Mouse (Mus musculus): ENCODE results near the gene Sf3b4. TPM values are rescaled to one million over a fixed set of nuclear protein-coding genes. Genes with fewer than 3 reads are reported as not detected.
A peak's percentile ranks its signal among the peaks of the same experiment; 100 is the strongest.

The Sf3b4 gene
- total RNA-seq (2021): 10 to 100 TPM; 68.9 to 76.8 TPM
- long read RNA-seq, experiment 1, transcript Sf3b4-201 (6 exons, 1,915 nt): major isoform, 60 of 64 reads
- long read RNA-seq, experiment 1, partial matches to known transcripts: 3 of 64 reads
- long read RNA-seq, experiment 1, other reads (novel, unspliced or antisense): 1 of 64 reads
- long read RNA-seq, experiment 2, transcript Sf3b4-201 (6 exons, 1,915 nt): major isoform, 61 of 71 reads
- long read RNA-seq, experiment 2, partial matches to known transcripts: 9 of 71 reads
- long read RNA-seq, experiment 2, other reads (novel, unspliced or antisense): 1 of 71 reads

GRCm38 (mm10) chr3:96172197-96173178, at the start of gene Sf3b4:
Gene Sf3b4 (plus strand): TSS chr3:96172332.
- DNase-seq (ENCODE audit: low spot score in 2 of 2): peak; percentile 66 to 76

GRCm38 (mm10) chr3:96124235-96124634, 47.9 kb upstream of the Sf3b4 start:
- DNase-seq (ENCODE audit: low spot score in 2 of 2): no peak

DNA sequence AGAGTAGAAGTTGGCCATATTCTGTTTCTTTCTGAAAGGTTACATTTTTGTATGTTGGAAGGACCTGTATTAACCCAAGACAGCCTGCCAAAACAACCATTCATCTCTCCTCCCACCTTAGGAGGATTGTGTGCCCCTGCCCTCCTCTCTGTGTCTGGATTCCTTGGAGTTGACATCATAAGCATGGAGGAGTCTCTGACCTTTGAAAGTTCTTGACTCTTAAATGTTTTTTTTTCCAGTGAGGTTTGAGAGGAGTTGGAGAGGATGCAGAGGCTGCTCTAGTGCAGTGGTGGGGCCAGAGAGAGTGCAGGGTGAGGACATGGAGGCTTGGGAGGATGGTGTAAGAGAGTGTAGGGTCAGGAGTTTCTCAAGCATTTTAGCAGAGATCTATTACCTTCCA, 44.0 kb upstream of the Sf3b4 start:
- no peak for DNase-seq (ENCODE audit: low spot score in 2 of 2)

- DNase-seq (ENCODE audit: low spot score in 2 of 2): no peak
These were observed 39.7 kb upstream of the Sf3b4 start for GRCm38 (mm10) chr3:96132478-96132877.

DNA sequence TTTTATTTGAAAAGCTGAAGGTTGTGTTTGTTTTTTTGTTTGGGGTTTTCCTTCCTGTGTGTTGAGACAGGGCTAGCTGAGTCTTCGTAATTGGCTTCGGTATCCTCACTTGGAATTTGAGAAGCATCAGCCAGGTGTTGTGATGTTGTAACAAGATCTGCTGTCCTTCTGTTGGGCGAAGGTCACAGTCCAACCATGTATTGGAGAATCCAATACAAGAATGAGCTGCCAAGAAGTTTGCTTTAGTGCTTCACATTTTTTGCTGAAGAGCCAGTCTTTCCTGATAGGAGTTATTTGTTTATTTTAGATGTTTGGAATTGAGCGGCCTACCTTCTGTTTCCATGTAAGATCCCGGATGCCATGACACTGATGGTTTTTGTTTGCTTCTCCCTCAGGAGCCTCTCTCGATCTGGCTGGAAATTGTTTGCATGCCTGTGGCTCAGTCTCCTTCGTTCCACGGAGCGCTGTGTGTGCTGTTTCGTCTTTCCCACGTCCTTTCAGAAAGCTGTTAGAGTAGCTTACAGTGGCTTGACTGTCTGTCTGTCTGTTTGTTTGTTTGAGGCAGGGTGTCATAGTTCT, 38.7 kb upstream of the Sf3b4 start:
- no peak for DNase-seq (ENCODE audit: low spot score in 2 of 2)

GRCm38 (mm10) chr3:96135011-96135410, 37.1 kb upstream of the Sf3b4 start:
- no peak for DNase-seq (ENCODE audit: low spot score in 2 of 2)

- no peak for DNase-seq (ENCODE audit: low spot score in 2 of 2)
These were observed 24.2 kb upstream of the Sf3b4 start for GRCm38 (mm10) chr3:96147950-96148349.

- no peak for DNase-seq (ENCODE audit: low spot score in 2 of 2)
These were observed 20.3 kb upstream of the Sf3b4 start for GRCm38 (mm10) chr3:96151836-96152235.

GRCm38 (mm10) chr3:96152611-96153010, 19.5 kb upstream of the Sf3b4 start:
- no peak for DNase-seq (ENCODE audit: low spot score in 2 of 2)

- DNase-seq (ENCODE audit: low spot score in 2 of 2): no peak
These were observed 16.6 kb upstream of the Sf3b4 start for GRCm38 (mm10) chr3:96155501-96155900.

- no peak for DNase-seq (ENCODE audit: low spot score in 2 of 2)
These were observed 12.3 kb upstream of the Sf3b4 start for GRCm38 (mm10) chr3:96159820-96160219.

DNA sequence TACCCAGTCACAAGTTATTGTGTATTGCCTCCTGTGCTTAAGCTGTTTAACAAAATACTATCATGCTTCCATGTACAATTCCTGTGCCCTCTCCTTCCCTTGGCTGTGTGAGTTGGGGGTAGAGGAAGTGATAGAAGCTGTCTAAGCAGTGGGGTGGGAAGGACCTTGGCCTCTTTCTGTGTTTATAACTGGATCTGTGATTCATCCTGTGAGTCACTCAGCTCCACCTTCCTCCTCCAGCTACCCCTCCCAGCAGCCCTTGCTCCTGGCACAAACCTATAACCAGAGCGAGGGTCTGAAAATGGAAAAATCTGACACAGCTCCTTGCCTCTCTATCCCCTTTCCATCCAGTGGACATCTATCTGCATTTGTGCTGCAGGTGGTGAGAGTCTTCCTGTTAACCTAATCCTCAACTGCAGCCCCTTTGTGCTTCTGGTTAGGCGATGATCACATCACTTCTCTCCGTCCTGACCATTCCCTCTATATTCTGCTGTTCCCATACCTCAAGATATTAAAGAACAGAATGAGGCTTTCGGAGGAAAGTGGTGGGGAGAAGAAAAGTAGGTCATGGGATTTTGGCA, 11.8 kb upstream of the Sf3b4 start:
- no peak for DNase-seq (ENCODE audit: low spot score in 2 of 2)

GRCm38 (mm10) chr3:96160803-96161516, 11.2 kb upstream of the Sf3b4 start:
- no peak for DNase-seq (ENCODE audit: low spot score in 2 of 2)

DNA sequence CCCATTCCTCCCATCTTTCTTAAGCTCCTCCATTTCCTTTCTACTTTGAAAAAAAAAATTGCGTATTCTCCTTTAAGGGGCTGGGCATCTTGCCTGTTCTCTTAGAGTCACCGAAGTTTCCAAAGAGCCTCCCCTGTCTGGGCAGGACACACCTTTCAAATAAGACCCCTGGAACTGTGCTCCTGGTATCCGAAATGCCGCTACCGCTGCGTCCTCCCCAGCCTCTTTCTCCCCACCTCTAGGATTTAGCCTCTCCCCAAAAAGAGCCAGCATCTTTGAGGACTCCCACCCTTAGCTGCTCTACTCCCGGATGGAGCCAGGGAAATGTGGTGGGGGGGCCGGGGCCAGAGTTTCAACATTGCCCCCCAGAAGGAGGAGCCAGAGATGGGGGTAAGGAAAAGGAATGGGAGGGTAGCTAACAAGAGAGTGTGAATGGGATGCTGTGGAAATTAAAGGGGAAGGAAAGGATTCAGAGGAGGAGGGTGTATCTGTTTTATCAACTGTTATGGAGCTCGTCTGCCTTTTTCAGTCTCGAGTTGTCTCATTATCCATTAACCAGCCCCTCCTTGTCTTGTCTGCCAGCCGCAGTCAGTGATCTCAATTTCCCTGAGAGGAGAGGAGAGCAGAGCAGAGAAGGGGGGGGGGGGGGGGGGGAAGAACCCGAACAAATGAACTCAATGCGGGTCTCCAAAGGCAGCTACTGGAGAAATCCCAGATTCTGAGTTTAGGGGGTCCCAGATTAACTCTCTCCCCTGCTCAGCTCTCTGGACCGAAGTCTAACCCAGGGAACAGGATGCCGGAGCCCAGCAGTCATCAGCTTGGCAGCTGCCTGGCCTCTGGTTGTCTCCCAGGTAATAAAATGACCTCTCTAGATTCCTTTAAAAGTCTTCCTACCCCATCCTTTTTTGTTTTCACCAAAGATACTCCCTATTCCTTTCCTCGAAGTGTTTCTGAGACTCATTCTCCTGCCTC, 10.0 kb upstream of the Sf3b4 start, which contains the start of gene Mtmr11:
Mtmr11 (plus strand) TSS at position 136 of the 972 bp plus-strand sequence.
- DNase-seq (ENCODE audit: low spot score in 2 of 2): no peak

GRCm38 (mm10) chr3:96163040-96163439, 9.1 kb upstream of the Sf3b4 start:
- no peak for DNase-seq (ENCODE audit: low spot score in 2 of 2)

DNA sequence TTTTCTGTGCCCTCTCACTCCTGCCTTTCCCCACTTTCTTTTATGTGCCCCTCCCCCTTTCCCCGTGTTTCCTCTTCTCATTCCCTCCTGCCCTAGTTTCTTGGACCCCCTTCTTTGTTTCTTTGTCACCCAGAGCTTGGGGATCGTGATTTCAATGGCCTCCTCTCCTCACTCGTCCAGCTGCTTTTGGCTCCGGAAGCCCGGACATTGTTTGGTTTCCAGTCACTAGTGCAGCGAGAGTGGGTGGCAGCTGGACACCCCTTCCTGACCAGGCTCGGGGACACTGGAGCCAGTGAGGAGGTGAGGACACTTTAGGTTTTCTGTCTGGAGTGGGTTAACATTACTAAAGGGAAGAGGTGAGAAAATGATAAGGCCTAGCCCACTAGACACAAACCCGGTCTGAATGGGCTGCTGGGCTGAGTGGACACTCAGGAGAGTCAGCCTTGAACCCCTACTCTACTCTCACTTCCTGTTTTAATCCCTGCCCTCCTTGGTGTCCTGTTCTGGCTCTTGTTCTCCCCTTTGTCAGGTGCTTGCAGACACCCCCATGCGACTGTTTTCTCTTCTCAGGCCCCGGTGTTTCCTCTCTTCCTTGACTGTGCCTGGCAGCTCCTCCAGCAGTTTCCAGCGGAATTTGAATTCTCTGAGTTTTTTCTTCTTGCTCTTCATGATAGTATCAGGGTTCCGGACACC, 3.5 kb upstream of the Sf3b4 start:
- DNase-seq (ENCODE audit: low spot score in 2 of 2): no peak

DNA sequence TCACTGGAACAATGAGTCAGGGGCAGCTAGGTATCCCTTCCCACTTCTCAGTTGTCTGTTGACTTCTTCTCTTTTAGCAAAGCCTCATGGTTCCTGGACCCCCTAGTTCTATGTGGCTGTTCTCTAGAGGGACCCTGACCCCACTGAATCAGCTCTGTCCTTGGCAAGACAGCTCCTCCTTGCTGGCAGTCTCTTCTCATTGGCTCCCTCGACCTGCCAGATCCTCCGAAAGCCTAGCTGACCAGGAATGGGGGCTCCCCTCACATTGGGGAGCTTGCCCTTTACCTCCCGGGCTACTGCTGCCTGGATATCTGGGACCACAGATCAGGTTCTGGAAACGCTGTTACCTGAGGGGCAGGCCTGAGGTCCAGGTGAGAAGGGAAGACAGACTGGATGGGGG, 1.9 kb upstream of the Sf3b4 start:
- DNase-seq (ENCODE audit: low spot score in 2 of 2): no peak

DNA sequence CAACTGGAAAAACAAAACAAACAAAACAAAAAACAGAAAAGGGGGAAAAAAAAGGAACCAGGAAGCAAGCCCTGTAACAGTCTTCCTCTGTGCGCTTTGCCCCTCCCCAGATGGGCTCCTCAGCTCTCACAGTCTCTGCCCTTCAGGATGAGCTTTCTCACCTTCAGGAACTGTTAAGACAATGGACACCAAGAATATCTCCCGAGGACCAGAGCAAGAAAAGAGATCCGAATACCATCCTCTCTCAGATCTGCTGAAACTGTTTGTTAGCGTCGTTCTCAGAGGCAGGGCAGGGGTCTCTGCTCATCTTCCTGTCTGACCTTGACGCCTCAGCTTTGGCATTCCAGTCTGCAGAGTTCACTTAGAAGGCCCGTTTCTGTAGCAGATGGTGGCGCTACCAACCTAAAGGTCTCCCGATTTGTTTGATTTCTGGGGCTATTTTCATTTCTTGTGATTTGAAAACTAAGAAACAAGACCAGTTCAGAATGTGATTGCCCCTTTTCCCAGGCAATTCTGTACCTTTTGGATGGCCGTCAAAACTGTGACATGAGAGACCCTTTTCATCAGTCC, 1.1 kb upstream of the Sf3b4 start:
- DNase-seq (ENCODE audit: low spot score in 2 of 2): no peak
